Mouse (Mus musculus): ENCODE data around the gene Wipf1.
"Not testable (repeated sequence)": the region's sequence is repeated elsewhere in the genome, so short reads cannot be mapped to it uniquely, and the experiment has no call there.

Wipf1 gene

DNA sequence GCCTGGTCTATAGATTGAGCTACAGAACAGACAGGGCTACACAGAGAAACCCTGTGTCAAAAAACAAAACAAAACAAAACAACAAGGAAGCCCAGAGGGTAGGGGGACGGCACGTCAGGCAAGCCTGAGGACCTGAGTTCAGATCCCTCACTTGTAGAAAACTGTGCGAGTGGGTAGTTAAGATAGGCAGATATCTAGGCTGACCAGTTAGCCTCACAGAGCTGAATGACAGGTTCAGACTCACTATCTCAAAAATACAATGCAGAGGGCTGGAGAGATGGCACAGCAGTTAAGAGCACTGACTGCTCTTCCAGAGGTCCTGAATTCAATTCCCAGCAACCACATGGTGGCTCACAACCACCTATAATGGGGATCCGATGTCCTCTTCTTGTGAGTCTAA is 23.2 kb downstream of the Wipf1 start:
- DNase-seq: not testable (repeated sequence)

GRCm38 (mm10) chr2:73502863-73503429 is 26.6 kb downstream of the Wipf1 start:
- no peak for DNase-seq

DNA sequence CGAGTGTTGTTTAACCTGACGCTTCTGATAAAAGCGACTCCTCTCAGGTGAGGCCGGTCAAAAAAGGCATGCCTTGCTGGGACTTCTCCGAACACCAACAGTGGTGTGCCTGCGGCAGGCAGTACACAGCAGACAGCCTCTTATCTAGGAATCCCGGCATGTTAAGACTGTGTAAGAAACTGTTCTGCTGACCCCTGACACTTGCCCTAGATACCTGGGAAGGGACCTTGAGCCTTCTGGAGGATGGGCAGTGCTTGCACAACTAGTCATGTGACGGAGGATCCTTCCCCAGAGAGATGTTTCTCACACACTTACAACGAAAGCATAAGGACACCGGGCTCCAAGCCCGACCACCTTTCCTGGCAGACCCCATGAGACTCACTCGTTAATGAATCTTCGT is 28.7 kb downstream of the Wipf1 start:
- DNase-seq: peak; percentile 34 to 69

- DNase-seq: no peak
These were observed 31.2 kb downstream of the Wipf1 start for GRCm38 (mm10) chr2:73498322-73498721.

DNA sequence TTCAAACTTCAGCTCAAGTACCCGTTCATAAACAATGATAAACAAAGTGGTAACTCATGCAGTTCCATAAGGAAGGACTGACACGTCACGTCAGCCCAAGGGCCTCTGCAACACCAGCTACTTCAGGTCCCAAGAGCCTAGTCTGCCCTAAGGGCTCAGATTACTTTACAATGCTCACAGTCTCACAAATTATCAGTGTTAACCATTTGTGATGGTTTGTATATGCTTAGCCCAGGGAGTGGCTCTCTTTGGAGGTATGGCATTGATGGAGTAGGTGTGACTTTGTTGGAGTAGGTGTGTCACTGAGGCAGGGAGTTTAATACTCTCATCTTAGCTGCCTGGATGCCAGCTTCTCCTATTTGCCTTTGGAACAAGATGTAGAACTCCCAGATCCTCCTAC is 32.0 kb downstream of the Wipf1 start:
- DNase-seq: no peak

GRCm38 (mm10) chr2:73496944-73497343 is 32.6 kb downstream of the Wipf1 start:
- no peak for DNase-seq

DNA sequence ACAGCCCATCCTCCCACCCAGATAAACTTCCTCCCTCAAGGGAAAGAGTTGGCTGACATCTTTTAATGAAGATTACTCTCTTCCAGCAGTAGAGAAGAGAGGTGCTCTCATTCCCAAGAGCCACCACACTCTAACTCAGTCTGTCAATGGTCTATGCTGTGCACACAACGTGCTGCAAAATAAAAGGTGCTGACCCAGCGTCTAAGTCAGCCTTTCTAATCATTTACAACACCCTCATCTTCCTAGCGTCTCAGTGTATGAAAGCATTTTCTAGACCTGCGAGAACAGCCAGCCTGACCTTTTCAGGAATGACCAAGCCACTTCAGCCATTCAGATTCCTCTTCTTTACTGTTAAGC is 33.2 kb downstream of the Wipf1 start:
- peak; percentile 23 to 35 for DNase-seq

- DNase-seq: peak; percentile 22 to 44
These were observed 33.8 kb downstream of the Wipf1 start for GRCm38 (mm10) chr2:73495617-73496328.

GRCm38 (mm10) chr2:73493517-73493916 is 36.0 kb downstream of the Wipf1 start:
- no peak for DNase-seq

DNA sequence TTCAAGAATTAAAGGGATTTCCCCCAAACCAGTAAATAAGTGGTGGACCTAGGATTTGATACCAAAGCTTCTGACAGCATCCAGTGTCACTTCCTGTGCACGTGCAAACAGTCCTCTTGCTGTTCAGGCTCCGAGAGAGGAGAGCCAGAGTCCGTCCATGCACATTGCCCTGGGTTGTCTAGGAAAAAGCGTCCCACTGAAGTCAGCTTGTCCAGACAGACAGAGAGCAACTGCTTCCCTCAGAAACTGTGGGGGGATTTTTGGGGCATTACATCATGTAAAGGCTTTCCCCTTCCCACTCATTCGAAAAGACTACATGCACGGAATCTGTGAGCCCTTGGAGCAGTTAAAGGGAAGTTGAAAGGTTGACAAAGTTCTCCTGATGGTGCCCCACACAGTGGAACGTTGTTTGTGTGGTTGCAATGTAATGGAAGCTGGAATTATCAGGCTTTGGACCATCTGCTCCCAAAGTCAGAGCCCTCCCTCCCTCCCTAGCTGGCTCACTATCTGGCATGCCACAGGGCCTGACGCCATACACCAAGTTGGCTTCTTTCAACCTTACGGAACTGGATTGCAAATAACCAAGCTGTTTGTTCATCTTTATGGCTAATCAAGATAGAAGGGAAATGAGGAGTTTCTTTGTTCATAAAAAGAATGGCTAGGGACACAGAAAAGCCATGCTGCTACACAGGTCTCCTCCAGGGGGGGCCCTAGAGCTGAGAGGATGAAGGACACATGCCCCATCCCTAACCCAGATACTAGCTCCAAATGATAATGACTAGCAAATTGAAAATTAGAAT is 37.9 kb downstream of the Wipf1 start:
- DNase-seq: peak; percentile 47 to 54

DNA sequence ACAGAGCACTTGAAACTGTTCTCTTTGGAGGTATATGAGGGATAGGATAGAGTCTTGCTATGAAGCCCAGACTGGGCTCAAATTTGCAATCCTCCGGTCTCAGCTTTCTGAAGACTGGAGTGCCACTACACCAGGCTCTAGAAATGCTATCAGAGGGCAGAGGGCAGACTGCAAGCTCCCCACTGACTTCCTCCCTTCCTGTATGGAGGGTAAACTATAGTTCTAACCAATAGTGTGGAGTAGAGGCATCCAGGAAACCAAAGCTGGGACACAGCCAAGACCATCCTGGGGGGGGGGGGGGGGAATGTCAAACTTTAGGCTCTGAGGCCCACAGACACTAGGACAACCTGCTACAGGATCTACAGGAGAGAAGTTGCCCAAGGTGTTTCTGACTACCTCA is 39.1 kb downstream of the Wipf1 start:
- no peak for DNase-seq

GRCm38 (mm10) chr2:73486120-73486601 is 43.4 kb downstream of the Wipf1 start:
- DNase-seq: no peak

GRCm38 (mm10) chr2:73485236-73486119 is 44.1 kb downstream of the Wipf1 start:
- no peak for DNase-seq

- no peak for DNase-seq
These were observed 44.8 kb downstream of the Wipf1 start for GRCm38 (mm10) chr2:73484561-73485235.

DNA sequence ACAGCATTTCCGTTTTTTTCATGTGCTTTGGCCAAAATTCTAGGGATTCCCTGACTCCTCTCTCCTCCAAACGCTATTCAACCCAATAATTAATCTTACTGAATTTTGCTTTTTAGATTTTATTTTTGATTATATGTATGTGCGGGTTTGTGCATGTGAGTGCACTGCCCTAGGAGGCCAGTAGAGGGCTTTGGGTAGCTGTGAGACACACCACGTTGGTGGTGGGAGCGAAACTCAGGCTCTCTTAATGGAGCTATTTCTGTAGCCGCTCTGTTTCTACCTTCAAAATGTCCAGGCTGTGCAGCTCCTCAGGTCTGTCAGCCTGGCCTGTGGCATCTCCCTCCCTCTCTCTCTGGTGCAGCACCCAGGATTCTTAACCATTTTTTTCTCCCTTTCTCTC is 50.7 kb downstream of the Wipf1 start:
- peak in 1 of 2 experiments; percentile 6 for DNase-seq

GRCm38 (mm10) chr2:73477501-73477900 is 52.0 kb downstream of the Wipf1 start:
- DNase-seq: no peak

GRCm38 (mm10) chr2:73475519-73475918 is 54.0 kb downstream of the Wipf1 start:
- DNase-seq: no peak

- peak in 1 of 2 experiments; percentile 28 for DNase-seq
These were observed 57.4 kb downstream of the Wipf1 start for GRCm38 (mm10) chr2:73472130-73472529.

DNA sequence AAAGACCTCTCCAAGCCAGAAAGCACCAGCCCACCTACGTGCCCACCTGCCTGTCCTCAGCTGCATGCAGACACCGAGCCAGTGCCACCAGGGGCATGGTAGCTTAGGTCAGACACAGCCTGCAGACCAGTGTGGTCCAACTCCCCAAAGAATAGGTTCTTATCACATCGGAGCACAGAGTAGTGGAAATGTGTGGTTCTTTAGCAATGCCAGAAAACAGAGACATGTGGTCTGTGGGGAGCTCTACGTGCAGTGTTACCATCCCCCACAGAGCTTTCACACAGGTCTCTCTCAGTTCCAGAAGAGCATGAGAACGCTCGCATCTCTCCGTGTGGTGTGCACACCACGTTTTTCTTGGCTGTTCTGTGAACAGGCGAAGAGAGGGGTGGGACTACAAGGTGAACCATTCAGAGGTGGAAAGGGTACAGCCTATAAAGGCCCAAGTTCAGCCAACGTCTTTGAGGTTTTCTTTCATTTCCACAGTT is 59.3 kb downstream of the Wipf1 start:
- DNase-seq: no peak

GRCm38 (mm10) chr2:73469552-73469951 is 60.0 kb downstream of the Wipf1 start:
- DNase-seq: no peak

DNA sequence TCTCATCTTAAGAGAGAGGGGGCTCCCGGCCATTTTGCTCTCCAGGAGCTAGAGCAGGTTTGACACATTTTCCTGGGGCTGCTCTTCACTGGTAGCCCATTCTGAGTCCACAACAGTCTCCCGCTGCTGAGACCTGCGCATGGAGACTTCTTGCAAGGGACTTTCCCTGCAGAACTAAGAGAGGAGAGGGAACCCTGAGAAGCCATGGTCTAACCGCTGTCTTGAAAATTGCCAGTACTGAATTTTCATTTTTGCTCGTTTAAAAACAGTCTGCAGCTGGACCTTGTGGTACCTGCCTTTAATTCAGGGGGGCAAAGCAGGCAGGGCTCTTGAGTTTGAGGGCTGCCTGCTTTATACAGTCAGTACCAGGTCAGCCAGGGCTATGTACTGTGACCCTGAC is 60.5 kb downstream of the Wipf1 start:
- DNase-seq: no peak
